Mouse (Mus musculus) naive thymus-derived CD4-positive, alpha-beta T cell, adult 2 months (primary cell): ENCODE data around the gene Ndufs8.

Experiments
- DNase-seq: peaks from one replicate; pipeline ENCODE4 v3.0.0-alpha.2; 2011; ENCODE audit warnings: low read depth

The Ndufs8 gene

GRCm38 (mm10) chr19:3931716-3932115 lies 19.1 kb upstream of the Ndufs8 start:
- DNase-seq: no peak

- no peak for DNase-seq
Observed at GRCm38 (mm10) chr19:3930262-3931057, 17.9 kb upstream of the Ndufs8 start.

DNA sequence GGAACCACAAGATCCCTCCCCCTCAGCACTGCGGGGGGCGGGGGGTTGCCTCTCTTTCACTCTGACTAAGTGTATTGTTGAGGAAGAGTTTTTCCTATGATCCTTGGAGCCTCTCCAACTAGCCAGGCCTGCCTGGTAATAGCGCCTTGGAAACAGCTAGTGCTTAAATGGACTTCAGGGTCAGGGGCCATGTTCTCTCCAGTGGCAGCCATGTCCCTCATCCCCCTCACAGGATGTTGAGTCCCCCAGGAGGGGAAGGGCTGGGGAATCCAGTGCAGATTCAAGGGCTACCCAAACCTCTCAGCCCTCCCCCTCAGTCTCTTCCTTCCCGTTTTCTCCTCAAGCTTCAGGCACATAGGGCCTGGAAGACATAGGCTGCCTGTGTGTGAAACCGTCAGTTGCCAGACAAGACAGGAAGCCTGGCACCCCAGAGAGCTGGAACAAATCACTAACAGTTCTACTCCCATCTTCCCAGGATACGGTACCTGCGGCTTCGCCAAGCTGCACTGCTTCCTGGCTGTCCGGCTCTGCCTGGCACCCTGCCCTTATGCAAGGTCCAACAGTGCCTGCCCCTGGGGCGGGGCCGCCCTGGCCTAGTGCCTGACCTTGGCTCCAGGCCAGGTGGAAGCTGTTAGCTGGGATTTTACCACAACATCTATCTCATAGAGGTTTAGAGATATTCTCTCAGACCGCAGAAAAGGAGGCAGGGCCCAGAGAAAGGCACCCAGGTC lies 16.8 kb upstream of the Ndufs8 start, which contains the start of gene Aldh3b1:
Gene Aldh3b1 (minus strand): TSS at position 598 of the 731 bp plus-strand sequence.
- DNase-seq: no peak

- DNase-seq: no peak
Observed at GRCm38 (mm10) chr19:3928779-3929178, 16.2 kb upstream of the Ndufs8 start.

DNA sequence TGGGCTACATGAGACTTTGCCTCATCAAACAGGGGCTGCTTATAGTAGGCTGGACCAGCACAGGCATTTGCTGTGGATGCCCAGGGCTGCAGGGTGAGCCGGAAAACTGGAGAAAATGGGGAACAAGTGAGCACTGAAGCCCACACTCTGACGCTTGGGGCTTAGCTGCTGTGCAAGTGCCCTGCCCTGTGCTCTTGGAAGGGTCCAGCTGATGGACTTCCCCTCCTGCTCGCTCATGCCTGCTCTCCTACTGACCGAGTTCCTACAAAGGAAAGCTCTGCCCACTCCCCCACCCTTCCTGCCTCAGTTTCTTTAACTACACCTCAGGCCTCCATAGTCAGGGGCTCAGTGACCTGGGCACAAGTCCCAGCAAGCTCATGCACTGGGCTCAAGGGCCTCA lies 15.4 kb upstream of the Ndufs8 start:
- no peak for DNase-seq

GRCm38 (mm10) chr19:3926685-3927084 lies 14.1 kb upstream of the Ndufs8 start:
- DNase-seq: no peak

- no peak for DNase-seq
Observed at GRCm38 (mm10) chr19:3926279-3926678, 13.7 kb upstream of the Ndufs8 start.

GRCm38 (mm10) chr19:3925859-3926258 lies 13.3 kb upstream of the Ndufs8 start:
- no peak for DNase-seq

GRCm38 (mm10) chr19:3924868-3925267 lies 12.3 kb upstream of the Ndufs8 start:
- DNase-seq: no peak

DNA sequence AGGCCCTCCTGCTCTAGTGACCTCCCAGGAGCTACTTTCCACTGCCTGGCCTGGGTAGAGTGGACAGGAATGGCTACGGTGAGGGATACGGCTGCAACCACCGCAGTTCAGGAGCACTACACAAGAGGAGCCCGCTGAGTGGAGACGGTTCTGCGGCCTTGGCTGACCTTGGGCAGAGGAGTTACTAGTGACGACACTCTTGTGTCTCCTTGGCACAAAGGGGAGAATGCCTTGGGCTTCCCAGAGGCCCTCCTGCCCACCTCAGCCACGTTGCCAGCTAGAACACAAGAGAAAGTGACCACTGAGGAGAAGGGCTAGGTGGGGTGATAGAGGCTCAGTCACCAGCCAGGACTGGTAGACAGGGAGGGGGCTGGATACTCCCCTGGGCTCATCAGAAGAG lies 11.6 kb upstream of the Ndufs8 start:
- no peak for DNase-seq

DNA sequence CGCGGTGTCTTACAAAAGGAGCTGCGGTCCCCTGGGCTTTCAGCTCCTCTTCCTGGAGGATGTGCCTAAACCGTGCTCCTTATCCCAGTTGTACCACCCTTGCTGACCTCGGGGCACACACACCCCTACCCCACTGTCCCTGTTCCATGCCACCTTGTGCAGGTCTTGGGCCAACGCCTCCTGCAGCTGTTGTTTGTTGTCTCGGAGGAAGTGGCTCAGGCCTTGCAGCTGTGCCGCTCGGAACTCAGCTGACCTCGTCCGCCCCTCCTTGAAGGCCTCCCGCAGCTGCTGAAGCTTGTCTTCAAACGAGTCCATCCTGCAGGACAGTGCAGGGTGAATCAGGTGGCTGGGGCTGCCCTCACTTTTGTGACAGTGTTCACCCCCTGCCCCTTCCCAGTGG lies 11.0 kb upstream of the Ndufs8 start:
- no peak for DNase-seq

GRCm38 (mm10) chr19:3922661-3923371 lies 10.2 kb upstream of the Ndufs8 start:
- no peak for DNase-seq

- DNase-seq: no peak
Observed at GRCm38 (mm10) chr19:3919928-3920327, 7.4 kb upstream of the Ndufs8 start.

- no peak for DNase-seq
Observed at GRCm38 (mm10) chr19:3916727-3917126, 4.2 kb upstream of the Ndufs8 start.

DNA sequence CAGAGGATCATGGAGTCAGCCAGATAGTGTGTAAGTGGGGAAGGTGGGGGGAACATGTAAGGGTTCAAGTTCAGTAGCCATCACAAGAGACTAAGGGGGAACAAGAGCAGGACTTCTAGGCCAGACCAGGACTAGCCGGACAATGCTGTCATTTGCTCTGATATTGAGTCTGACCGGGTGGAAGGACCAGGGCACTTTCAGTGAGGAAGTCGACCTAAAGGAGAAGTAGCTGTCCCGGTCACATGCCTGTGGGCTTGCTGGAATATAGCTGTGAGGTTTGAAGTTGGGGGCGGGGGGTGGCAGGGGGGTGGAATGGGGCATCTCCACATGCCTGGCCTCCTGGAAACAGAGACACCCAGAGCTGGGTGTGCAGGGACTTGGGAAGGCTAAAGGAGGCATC lies 2.0 kb upstream of the Ndufs8 start:
- no peak for DNase-seq

DNA sequence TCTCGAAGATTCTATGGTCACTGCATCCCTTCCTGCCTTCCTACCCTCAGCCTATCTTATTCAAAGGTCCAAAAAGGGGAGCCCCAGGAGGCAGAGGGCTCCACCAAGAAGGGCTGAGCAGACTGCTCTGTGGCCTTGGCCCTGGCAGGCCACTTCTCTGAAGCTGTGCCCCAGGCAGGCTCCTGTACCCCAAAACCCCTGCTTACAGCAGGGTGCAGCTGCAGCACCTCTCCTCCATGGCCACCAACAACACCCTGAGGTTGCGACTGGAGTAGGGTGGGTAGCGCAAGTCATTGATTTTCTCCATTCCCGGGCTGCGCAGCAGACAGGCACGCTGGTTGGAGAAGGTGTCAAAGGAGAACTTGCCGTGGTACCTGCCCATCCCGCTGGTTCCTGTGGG lies 1.1 kb upstream of the Ndufs8 start:
- DNase-seq: no peak

- no peak for DNase-seq
Observed at GRCm38 (mm10) chr19:3910206-3910605, 2.4 kb downstream of the Ndufs8 start.

DNA sequence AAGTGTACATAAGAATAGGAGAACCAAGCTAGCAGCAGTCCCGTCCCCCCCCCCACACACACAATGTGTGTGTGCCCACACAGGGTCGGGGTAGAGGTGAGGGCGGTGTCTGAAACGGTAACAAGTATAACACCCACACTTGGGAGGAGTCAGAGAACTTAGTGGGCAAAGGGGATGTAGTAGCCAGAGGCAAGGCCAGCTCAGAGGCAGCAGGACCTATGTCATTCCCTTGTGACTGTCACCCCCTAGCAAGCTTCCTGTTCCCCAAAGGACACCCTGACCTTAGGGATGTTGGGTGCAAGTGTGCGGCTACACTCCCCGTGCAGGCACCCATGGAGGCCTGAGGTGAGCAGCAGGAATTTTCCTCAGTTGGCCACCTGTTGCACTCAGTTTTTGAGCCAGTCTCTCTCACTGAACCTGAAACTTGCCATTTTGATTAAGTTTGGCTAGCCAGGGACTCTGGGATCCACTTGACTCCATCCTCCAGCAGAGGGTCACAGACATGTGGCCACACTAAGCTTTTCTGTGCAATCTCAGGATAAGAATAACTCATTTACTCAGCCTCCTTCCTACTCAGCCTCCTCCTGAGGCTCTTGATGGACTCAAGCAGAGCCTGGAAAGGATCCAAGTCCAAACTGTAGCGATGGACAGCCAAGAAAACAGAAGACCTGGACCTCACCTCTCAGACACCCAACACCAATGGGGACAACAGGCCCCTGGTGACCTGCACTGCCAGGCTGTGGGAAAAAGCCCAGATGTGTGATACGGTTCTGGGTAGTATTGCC lies 4.5 kb downstream of the Ndufs8 start:
- no peak for DNase-seq

DNA sequence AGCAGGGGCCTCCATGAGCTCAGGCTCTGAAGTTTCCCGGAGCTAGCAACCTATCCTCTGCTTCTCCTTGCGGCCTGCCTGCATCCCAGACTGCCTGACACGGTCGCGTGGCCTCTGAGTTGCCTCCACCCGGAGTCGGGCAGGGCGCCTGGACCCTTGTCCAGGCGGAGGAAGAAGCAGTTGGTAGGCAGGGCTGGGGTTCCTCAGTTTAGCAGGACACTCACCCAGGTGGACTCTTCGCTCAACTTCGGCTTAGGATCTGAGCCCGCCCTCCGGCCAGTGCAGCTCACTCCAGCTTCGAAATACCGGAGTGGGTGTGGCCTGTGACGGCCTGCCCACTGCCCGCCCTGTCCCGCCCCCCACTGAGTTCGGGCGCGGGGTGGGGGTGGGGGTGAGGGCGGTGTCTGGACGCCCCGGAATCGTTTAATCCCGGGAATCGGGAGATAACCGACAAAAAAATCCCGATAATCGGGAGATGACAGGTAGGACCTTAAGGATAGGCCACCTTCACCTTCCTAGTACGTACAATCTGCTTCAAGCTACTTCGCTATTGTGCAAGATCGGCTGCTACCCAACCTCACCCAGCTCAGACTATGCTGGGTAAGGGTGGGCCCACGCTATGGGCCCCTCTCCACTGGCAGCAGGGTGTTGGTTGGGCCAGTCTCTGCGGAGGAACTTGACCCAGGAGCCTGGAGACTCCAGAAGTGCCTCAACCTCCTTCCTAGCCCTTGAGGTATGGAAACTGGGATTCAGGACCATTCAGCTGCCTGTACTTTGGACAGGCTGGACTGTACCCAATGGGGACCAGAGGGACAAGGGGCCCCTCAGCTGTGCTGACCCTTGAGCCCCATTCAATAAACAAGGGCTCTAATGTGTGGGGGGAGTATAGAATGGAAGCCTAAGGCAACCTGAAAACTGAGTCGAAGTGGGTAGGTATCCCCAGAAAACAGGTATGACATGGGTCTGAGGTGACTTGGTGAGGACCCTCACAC lies 5.5 kb downstream of the Ndufs8 start, which contains the start of gene Tcirg1:
Gene Tcirg1 (minus strand): TSS at position 339 of the 992 bp plus-strand sequence.
- DNase-seq: peak; percentile 79

GRCm38 (mm10) chr19:3906326-3906725 lies 6.2 kb downstream of the Ndufs8 start:
- DNase-seq: peak; percentile 43
